Mouse (Mus musculus): ENCODE results near the gene Spint2. TPM values are rescaled to one million over a fixed set of nuclear protein-coding genes. Genes with fewer than 3 reads are reported as not detected.

Spint2 gene
- total RNA-seq, 2 experiments from 2014 or later: 21.9 to 26.1 TPM

GRCm38 (mm10) chr7:29304463-29305262, 23.0 kb upstream of the Spint2 start:
- DNase-seq (ENCODE audit: low spot score in 2 of 2): peak in 1 of 2 experiments; percentile 38

GRCm38 (mm10) chr7:29303738-29304462, 22.2 kb upstream of the Spint2 start, which contains the start of gene Dpf1:
Dpf1 (plus strand) TSS chr7:29303951.
- peak; percentile 89 to 94 for DNase-seq (ENCODE audit: low spot score in 2 of 2)

DNA sequence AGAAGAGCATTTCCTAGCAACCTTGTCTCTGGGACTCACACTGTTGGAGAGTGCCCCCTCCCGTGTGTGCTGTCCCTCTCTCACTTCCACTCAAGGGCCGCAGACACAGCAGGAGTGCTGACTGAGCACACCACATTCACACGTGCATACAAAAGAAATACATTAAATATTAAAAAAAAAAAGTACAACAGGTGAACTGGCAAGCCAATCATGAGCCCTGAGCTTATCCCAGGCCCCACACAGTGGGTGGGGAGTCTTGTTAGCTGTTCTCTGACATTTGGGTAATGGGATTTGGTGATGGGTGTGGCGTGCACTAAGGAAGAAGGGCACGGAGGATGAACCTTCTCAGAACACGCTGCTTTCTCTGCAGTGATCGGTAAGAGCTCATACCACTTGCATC, 20.9 kb upstream of the Spint2 start:
- DNase-seq (ENCODE audit: low spot score in 2 of 2): no peak

DNA sequence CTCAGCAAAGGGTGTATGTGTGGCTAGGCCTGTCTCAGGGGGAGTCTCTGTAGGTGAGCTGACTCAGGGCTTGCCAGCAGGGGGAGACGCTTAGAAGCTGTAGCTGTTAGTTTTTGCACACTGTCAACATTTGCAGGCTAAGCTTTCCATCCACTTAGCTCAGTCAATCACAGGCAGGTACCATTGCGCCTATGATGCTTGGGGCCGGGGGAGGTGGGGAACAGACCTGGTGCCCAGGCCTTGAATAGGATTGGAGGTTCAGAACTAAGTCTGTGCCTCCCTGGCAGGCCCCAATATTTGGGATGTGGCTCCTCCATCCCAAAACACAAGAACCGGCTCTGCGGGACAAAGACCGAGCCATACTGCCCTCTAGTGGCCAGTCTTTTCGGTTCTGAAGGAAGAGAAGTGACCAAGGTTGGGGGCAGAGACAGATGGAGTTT, 19.4 kb upstream of the Spint2 start:
- peak in 1 of 2 experiments; percentile 78 for DNase-seq (ENCODE audit: low spot score in 2 of 2)

DNA sequence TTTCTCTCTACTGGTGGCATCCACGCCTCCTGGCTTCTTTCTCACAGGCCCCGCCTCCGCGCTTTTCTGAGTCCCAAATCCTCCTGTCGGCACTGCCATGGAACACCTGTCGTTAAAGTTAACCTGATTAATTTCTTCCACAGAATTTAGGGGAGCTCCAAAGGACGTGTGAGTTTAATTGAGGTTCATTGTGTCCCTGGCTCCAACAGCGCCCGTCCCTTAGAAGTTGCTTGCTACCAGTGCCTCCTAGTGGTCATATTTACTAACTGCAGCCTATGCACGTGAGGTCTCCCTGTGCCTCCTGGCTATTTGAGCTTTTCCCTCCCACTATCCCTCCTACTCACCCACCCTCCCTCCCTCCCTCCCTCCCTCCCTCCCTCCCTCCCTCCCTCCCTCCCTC, 15.3 kb upstream of the Spint2 start:
- peak in 1 of 2 experiments; percentile 78 for DNase-seq (ENCODE audit: low spot score in 2 of 2)

GRCm38 (mm10) chr7:29295861-29296647, 14.3 kb upstream of the Spint2 start:
- DNase-seq (ENCODE audit: low spot score in 2 of 2): peak in 1 of 2 experiments; percentile 7

DNA sequence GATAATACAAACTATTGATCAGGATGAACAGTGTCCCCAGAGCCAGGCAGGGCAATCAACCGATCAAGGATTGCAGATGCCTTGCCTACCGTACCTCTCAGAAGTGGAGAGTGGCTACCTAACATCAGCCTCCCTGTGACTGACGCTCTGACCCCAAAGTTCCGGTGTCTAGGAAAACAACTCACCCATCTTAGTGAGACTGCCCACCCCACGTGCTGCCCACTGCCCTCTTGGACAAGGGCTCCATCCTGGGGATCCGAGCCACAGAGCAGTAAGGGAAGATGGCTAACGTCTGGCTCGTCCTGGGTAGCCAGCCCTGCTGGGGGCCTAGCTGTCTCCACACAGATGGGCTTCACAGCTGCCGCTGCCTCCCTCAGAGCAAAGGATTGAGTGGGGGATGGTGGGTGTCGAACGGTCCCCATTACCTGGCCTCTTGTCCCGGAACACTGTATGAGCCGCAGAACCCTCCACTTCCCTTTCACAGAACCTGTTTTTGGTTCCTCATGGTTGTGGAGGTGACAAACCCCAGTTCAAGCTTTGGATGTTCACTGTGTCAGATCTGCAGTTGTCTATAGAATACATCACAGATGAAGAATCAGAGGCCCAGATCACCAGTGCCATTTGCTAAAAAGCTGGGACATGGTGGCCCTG, 12.5 kb upstream of the Spint2 start:
- peak in 1 of 2 experiments; percentile 10 for DNase-seq (ENCODE audit: low spot score in 2 of 2)

DNA sequence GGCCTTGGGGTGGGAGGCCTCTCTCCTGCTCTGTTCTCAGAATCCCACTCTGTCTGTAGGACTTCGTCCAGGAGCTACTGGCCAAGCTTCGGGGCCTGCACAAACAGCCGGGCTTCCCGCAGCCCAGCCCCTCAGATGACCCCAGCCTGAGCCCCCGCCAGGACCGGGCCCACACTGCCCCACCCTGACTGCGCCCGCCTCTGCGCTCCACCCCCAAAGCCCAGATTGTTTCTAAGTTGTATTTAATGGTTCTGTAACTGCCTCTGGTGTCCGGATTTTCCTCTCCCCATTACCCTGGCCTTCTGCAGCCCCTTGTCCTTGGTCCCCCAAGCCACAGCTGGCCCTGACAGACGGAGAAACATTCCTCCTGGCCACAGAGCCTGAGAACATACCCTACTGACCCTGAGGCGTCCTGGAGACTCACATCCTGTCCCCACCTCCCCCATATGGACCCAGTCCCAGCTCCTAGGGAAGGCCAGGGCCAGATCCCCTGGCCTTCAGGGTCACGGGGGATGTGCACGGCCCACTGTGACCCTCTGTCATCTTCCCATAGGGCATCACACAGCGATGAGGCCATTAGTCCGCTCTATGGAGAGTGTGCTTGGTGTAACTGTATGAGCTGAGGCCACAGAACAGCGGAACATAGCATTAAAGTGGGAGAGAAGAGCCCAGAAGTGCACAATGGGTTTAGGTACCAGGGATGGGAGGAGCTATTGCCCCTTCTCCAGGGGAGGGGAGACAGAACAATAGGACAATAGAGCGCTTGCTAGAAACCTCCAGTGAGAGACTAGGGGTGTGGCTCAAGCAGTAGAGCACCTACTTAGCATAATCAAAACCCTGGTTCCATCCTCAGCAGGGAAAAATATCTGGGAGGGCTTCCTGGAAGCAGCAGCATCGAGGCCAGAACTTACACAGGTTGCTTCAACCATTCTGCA, 11.7 kb upstream of the Spint2 start:
- DNase-seq (ENCODE audit: low spot score in 2 of 2): peak in 1 of 2 experiments; percentile 20

DNA sequence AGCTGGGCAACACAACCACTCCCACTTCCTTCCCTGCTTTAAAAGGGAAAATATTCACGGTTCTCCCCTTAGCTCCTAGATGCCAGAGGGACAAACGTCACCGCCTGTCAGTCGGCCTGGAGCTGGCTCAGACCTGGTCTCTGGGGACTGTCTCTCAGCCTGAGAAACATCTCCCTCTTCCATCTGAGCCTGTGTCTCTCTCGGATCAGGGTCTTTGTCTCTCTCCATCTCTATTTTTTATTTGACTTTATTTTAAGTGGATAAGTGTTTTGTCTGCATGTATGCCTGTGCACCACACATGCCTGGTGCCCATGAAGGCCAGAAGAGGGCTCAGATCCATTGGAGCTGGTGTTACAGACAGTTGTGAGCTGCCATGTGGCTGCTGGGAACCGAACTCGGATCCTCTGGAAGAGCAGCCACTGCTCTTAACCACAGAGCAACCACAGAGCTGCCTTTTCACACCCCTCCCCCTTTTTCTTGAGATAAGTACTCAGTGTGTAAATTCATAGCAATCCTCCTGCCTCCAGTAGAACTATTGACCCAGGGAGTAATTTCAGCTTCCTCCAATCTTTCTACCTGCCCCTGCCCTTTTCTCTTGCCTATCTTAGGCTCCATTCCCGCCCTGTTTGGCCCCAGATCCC, 10.9 kb upstream of the Spint2 start:
- no peak for DNase-seq (ENCODE audit: low spot score in 2 of 2)

DNA sequence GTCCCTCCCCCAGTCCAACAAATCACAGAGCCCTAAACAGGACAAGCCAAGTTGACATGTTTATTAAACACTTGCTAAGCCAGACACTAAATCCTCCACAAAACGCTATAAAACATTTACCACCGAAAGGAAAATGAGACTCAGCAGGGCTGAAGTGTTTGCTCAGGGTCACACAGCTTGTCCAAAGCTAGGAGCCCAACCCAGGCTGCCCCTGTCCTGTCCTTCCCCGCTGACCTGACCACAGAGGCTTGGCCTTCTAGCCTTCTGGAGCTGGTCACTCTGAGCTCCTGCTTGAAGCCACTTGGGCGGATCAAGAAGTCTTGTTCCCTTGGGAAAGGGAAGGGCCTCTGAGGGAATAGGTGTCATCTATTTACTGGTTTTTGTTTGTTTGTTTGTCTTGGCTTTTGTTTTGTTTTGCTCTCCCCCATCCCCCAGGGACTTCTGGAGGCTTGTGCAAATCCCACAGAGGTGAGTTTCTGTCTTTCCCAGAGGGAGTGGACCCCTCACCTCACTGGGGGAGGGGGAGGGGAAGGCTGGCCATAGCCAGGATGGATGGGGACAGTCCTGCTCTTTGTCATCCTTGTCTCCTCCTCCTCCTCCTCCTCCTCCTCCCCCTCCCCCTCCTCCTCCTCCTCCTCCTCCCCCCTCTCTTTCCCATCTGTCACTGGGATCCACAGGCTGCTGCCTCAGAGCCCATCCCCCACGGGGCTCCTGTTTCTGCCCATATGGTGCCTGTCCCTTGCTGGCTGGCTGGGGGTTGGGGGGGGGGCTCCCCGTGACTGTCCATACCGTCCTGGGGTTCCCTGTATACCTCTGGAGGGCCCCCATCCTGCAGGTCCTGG, 10.1 kb upstream of the Spint2 start:
- DNase-seq (ENCODE audit: low spot score in 2 of 2): peak in 1 of 2 experiments; percentile 55

DNA sequence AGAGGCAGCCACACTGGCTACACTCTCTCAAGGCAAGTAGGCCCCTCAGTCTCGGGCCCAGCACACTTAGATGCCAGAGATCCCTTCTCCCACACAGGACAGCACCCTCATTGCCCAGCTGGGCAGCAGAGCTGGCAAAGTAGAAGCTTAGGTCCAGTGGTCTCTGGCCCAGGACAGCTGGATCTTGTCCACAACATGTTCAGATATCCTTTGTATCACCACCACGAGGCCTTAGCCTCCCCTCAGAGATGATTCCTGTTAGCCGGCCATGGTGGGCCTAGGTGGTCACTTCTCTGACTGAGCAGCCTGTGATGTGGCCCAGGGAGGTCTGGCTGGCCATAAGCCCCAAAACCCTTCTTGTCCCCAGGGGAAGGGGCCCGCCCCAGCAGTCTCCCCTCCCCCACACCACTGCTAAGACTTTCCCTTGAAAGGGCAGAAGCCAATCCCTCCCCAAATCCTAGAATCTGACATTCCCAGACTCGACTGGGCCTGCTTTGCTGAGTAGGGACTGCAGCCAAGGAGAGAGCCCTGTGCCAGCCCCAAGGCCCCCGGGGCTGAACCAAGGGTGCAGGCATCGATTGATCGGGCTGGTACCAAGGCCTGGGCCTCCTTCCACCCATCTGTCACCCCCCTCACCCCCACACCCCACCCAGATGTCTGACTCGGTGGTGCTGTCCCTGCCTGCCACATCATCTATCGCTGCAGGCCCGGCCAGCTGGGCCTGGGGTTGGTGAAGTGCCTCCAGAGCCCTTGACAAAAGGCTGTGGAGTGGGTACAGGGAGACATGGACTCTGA, 9.2 kb upstream of the Spint2 start:
- peak in 1 of 2 experiments; percentile 50 for DNase-seq (ENCODE audit: low spot score in 2 of 2)

- DNase-seq (ENCODE audit: low spot score in 2 of 2): no peak
These were observed 8.1 kb upstream of the Spint2 start for GRCm38 (mm10) chr7:29289856-29290255.

DNA sequence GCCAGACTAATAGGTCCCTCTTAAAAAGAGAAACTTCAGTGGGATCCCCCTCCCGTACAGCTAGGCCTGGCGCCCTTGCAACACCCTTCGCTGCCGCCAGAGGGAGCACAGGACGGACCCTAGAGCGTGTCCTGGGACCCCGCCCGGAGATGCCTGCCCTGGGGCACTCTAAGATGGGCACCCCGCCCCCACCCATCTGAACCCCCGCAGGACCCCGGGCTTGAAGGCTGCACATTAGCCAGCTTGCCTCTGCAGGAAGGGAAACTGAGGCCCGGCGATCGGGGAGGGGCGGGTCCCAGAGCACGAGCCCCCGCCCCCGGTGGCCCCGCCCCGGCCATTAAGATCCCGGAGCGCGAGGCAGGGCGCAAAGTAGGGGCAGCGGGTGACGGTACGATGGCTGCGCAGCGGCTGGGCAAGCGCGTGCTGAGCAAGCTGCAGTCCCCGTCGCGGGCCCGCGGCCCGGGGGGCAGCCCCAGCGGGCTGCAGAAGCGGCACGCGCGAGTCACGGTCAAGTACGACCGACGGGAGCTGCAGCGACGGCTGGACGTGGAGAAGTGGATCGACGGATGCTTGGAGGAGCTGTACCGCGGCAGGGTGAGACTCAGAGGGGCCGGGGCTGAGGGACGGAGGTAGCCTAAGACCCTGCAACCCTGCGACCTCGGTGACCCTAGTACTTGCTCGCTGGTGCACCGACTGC, 7.4 kb upstream of the Spint2 start, which contains the start of gene Ppp1r14a:
TSS of gene Ppp1r14a (plus strand) at position 367 of the 697 bp plus-strand sequence.
- DNase-seq (ENCODE audit: low spot score in 2 of 2): peak in 1 of 2 experiments; percentile 61

DNA sequence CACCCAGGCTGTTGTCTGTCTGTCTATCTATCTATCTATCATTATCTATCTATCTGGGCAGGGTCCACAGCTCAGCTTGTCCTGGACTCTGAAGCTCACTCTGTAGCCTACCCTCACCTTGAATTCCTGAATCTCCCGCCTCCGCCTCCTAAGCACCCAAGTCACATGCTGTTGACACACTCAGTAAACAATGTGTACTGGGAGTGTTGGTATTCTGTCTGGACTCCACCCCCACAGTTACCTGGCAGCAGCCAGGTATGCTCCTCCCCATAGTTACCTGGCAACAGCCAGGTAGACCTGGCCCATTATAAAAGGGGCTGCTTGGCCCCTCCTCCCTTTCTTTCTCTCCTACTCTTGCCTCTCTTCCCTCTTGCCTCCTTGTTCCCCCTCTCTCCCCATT, 6.4 kb upstream of the Spint2 start:
- DNase-seq (ENCODE audit: low spot score in 2 of 2): no peak

DNA sequence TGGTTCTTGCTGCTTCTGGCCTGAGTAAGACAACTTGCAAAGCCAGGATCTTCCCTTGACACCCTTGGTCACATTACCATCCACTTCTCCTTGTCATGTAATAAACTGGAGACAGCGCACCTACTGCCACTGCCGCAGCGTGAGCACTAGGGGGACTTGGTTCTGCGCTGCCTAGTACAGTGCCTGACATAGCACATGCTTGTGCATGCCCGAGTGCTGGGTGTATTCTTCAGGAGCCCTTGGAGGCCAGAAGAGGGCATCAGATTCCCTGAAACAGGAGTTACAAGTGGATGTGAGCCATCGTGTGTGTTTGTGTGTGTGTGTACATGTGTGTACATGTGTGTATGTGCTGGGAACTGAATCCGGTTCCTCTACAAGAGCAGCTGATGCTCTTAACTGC, 5.8 kb upstream of the Spint2 start:
- DNase-seq (ENCODE audit: low spot score in 2 of 2): no peak

DNA sequence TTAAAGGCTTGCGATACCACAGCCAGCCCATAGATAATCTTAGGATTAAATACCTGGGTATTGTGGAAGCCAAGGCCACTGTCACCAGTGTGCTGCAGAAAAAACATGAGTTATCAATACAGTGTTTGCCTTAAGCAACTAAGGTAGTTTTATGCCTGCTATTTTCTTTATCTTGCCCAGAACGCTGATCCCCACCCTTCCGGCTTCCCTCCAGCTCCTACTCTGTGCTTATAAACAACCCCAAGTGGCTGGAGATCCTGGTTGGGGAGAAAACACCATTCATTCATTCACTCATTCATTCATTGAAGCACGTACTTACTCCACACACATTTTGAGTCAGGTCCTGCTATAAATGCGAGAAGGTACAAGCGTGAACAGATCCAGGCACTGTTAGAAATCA, 2.8 kb upstream of the Spint2 start:
- no peak for DNase-seq (ENCODE audit: low spot score in 2 of 2)

DNA sequence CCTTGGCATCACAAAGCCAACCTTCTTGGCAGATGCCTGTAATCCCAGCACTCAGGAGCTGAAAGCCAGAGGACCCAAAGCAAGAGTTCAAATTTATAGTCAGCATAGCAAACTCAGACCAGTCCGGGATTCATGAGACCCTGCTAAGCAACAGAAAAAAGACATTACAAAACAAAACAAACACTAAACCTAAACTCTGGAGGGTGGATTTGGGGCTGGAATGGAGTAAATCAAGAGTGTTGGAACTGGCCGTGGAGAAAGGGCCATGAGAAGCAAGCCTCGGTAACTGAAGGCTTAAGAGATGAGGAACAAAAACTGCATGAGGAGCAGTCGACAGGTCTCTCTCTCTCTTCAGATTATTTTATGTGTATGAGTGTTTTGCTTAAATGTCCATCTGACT, 2.2 kb upstream of the Spint2 start:
- DNase-seq (ENCODE audit: low spot score in 2 of 2): no peak

Data from layer of hippocampus, adult 18-20 months (tissue).